Mouse (Mus musculus) CH12.LX (cell line): ENCODE measurements at regions not wholly inside any gene's neighbourhood (a gene's known extent, or its start where the extent isn't known, plus 50 kb on each side); places are given as distances from the start of the nearest gene placed in this dataset.

Experiments used
- DNase-seq: peaks from one replicate; pipeline ENCODE4 v3.0.0-alpha.2; 2013; ENCODE audit errors: extremely low read depth
- H3K27ac ChIP-seq: 2 replicates; pipeline ENCODE4 v1.5.1; 2012; ENCODE audit warnings: low read depth, mild to moderate bottlenecking, control low read depth, moderate library complexity; ENCODE audit not compliant: insufficient read depth
- H3K27me3 ChIP-seq: replicated peaks from 2 replicates; pipeline ENCODE3; 2012; ENCODE audit warnings: inconsistent platforms
- H3K36me3 ChIP-seq, 2 experiments: replicated peaks in 1 of 2; 2 replicates each; pipeline versions ENCODE3 to v1.6.1; 2012; ENCODE audit warnings: inconsistent platforms in 1 of 2, low read length in 1 of 2, mild to moderate bottlenecking in 1 of 2, mixed read lengths in 1 of 2, moderate library complexity in 1 of 2; ENCODE audit not compliant: control insufficient read depth in 1 of 2, insufficient read depth in 1 of 2
- H3K4me1 ChIP-seq, 2 experiments: 2 replicates each; pipeline ENCODE4 v1.6.1; 2012; ENCODE audit warnings: inconsistent platforms in 1 of 2, moderate library complexity in 1 of 2; ENCODE audit not compliant: insufficient read depth in 2 of 2, control insufficient read depth in 1 of 2
- H3K4me2 ChIP-seq: 2 replicates; pipeline ENCODE4 v1.6.1; 2012; ENCODE audit warnings: low read depth, mild to moderate bottlenecking, control low read depth; ENCODE audit not compliant: poor library complexity, insufficient read depth, severe bottlenecking
- H3K4me3 ChIP-seq, 3 experiments: fragments of 150-350 bp in 1 of 3; sonication (generic) in 1 of 3; replicated peaks in 1 of 3; 2 replicates each; pipeline versions ENCODE3 to v1.5.1; 2011 to 2012; ENCODE audit warnings: low read depth in 2 of 3, low read length in 2 of 3, mild to moderate bottlenecking in 2 of 3, moderate library complexity in 2 of 3, control low read depth in 1 of 3, improper control_type of control experiment in 1 of 3, inconsistent platforms in 1 of 3, mixed read lengths in 1 of 3; ENCODE audit not compliant: poor library complexity in 1 of 3
- H3K79me2 ChIP-seq: replicated peaks from 2 replicates; pipeline ENCODE4 v1.6.1; 2012; ENCODE audit warnings: mild to moderate bottlenecking, moderate library complexity; ENCODE audit not compliant: control insufficient read depth, poor library complexity, insufficient read depth, severe bottlenecking; ENCODE audit errors: extremely low read depth
- H3K9ac ChIP-seq: 2 replicates; pipeline ENCODE4 v1.6.1; 2012; ENCODE audit warnings: low read depth, mild to moderate bottlenecking, control low read depth, moderate library complexity; ENCODE audit not compliant: insufficient read depth
- H3K9me3 ChIP-seq: replicated peaks from 2 replicates; pipeline ENCODE3; 2012; ENCODE audit warnings: low read length, inconsistent platforms, mixed read lengths
- CHD1 ChIP-seq: IDR thresholded peaks from 2 replicates; pipeline ENCODE4 v1.6.1; 2012; ENCODE audit warnings: low read depth, low read length, improper control_type of control experiment, inconsistent platforms
- CHD2 ChIP-seq: IDR thresholded peaks from 2 replicates; pipeline ENCODE4 v1.6.1; 2011; ENCODE audit warnings: low read length, improper control_type of control experiment
- CTCF ChIP-seq, 2 experiments: IDR thresholded peaks in 1 of 2; conservative IDR thresholded peaks in 1 of 2; 2 replicates each; pipeline ENCODE4 v1.5.1; 2011 to 2012; ENCODE audit warnings: low read depth in 2 of 2, low read length in 2 of 2, improper control_type of control experiment in 1 of 2, inconsistent platforms in 1 of 2, mild to moderate bottlenecking in 1 of 2, moderate library complexity in 1 of 2
- E2F4 ChIP-seq: IDR thresholded peaks from 2 replicates; pipeline ENCODE4 v1.6.1; 2011; ENCODE audit warnings: low read depth, low read length, improper control_type of control experiment; ENCODE audit not compliant: insufficient replicate concordance
- ELF1 ChIP-seq: IDR thresholded peaks from 2 replicates; pipeline ENCODE4 v1.6.1; 2014; ENCODE audit warnings: low read depth, mild to moderate bottlenecking, inconsistent platforms, low read length, improper control_type of control experiment
- EP300 ChIP-seq: IDR thresholded peaks from 2 replicates; pipeline ENCODE4 v1.6.1; 2011; ENCODE audit warnings: low read length, improper control_type of control experiment
- ETS1 ChIP-seq: conservative IDR thresholded peaks from 2 replicates; pipeline ENCODE4 v1.6.1; 2012; ENCODE audit warnings: low read depth, mild to moderate bottlenecking, inconsistent platforms, low read length, improper control_type of control experiment, moderate library complexity
- GABPA ChIP-seq: IDR thresholded peaks from 2 replicates; pipeline ENCODE4 v1.6.1; 2012; ENCODE audit warnings: low read depth, low read length, improper control_type of control experiment, inconsistent platforms; ENCODE audit not compliant: insufficient replicate concordance
- HCFC1 ChIP-seq: IDR thresholded peaks from 2 replicates; pipeline ENCODE4 v1.6.1; 2012; ENCODE audit warnings: low read depth, mild to moderate bottlenecking, inconsistent platforms, low read length, improper control_type of control experiment
- IRF4 ChIP-seq: IDR thresholded peaks from 2 replicates; pipeline ENCODE4 v1.6.1; 2014; ENCODE audit warnings: low read depth, mild to moderate bottlenecking, inconsistent platforms, low read length, improper control_type of control experiment
- JUND ChIP-seq: conservative IDR thresholded peaks from 2 replicates; pipeline ENCODE4 v1.6.1; 2011; ENCODE audit warnings: low read depth, low read length, improper control_type of control experiment
- KAT2A ChIP-seq: IDR thresholded peaks from 2 replicates; pipeline ENCODE4 v1.6.1; 2012; ENCODE audit warnings: low read length, improper control_type of control experiment, inconsistent platforms; ENCODE audit not compliant: insufficient replicate concordance
- MYC ChIP-seq: IDR thresholded peaks from 2 replicates; pipeline ENCODE4 v1.6.1; 2011; ENCODE audit warnings: low read depth, mild to moderate bottlenecking, improper control_type of control experiment, low read length
- PAX5 ChIP-seq: IDR thresholded peaks from 2 replicates; pipeline ENCODE4 v1.6.1; 2012; ENCODE audit warnings: low read length, inconsistent platforms, mixed read lengths
- POLR2A ChIP-seq: IDR thresholded peaks from 2 replicates; pipeline ENCODE4 v1.6.1; 2011; ENCODE audit warnings: low read depth, mild to moderate bottlenecking, improper control_type of control experiment, low read length
- RAD21 ChIP-seq: IDR thresholded peaks from 2 replicates; pipeline ENCODE4 v1.6.1; 2011; ENCODE audit warnings: low read depth, mild to moderate bottlenecking, low read length, improper control_type of control experiment, moderate library complexity
- RCOR1 ChIP-seq: conservative IDR thresholded peaks from 2 replicates; pipeline ENCODE4 v1.6.1; 2012; ENCODE audit warnings: low read depth, mild to moderate bottlenecking, inconsistent platforms, low read length, improper control_type of control experiment
- SMC3 ChIP-seq: IDR thresholded peaks from 2 replicates; pipeline ENCODE4 v1.6.1; 2011; ENCODE audit warnings: low read depth, low read length, improper control_type of control experiment
- UBTF ChIP-seq: IDR thresholded peaks from 2 replicates; pipeline ENCODE4 v1.6.1; 2012; ENCODE audit warnings: low read depth, mild to moderate bottlenecking, inconsistent platforms, low read length, improper control_type of control experiment, moderate library complexity
- USF1 ChIP-seq: IDR thresholded peaks from 2 replicates; pipeline ENCODE4 v1.6.1; 2014; ENCODE audit warnings: low read depth, mild to moderate bottlenecking, inconsistent platforms, low read length, improper control_type of control experiment
- USF2 ChIP-seq: conservative IDR thresholded peaks from 2 replicates; pipeline ENCODE4 v1.6.1; 2011; ENCODE audit warnings: low read depth, low read length, improper control_type of control experiment
- ZKSCAN1 ChIP-seq: IDR thresholded peaks from 2 replicates; pipeline ENCODE4 v1.6.1; 2012; ENCODE audit warnings: low read depth, inconsistent platforms, low read length, improper control_type of control experiment, borderline replicate concordance
- ZMIZ1 ChIP-seq: IDR thresholded peaks from 2 replicates; pipeline ENCODE4 v1.6.1; 2012; ENCODE audit warnings: low read depth, mild to moderate bottlenecking, inconsistent platforms, low read length, improper control_type of control experiment
- dilution Hi-C: fragments of 300-500 bp; cut with MboI; formaldehyde crosslinking; loops from 2 replicates; pipeline ENCODE4 v1.14.3; 2020; ENCODE audit warnings: low sequenced_read_pairs; ENCODE audit not compliant: extremely low pct_unique_long_range_greater_than_20kb, extremely low pct_ligation_motif_present
- in situ Hi-C: fragments of 300-500 bp; cut with MboI; formaldehyde crosslinking; loops from 3 replicates; pipeline ENCODE4 v1.14.3; 2019; ENCODE audit warnings: low sequenced_read_pairs, low pct_ligation_motif_present, low pct_unique_long_range_greater_than_20kb, mixed read lengths

- no peaks in the 10 kb centered on the region for H3K36me3 ChIP-seq
- no peaks in the 10 kb centered on the region for H3K9me3 ChIP-seq
- H3K27me3 ChIP-seq = no peaks in the 10 kb centered on the region
- no peak overlapping the region for H3K27ac ChIP-seq
- TF ChIP-seq CTCF (conservative IDR thresholded peaks at IDR 0.05 in 1 of 2, IDR thresholded peaks at IDR 0.05 in 1 of 2; ENCODE audit: low read depth in 2 of 2, low read length in 2 of 2) (no peak), ZKSCAN1 (no peak), HCFC1 (no peak), POLR2A (no peak), ETS1 (no peak), MYC (no peak), GABPA (no peak), USF2 (no peak)
- H3K79me2 ChIP-seq = no peaks in the 10 kb centered on the region
- H3K4me2 ChIP-seq = no peak overlapping the region
- no peaks in the 10 kb centered on the region for H3K4me1 ChIP-seq
- DNase-seq = no peak
- in situ Hi-C loops = no loop called here
- no peak overlapping the region for H3K4me3 ChIP-seq
- no peak overlapping the region for H3K9ac ChIP-seq
- dilution Hi-C loops = no loop called here
Observed at GRCm38 (mm10) chr2:84549626-84550025, 73.1 kb upstream of the Tfpi start.

- no peak overlapping the region for H3K9ac ChIP-seq
- H3K79me2 ChIP-seq = no peaks in the 10 kb centered on the region
- TF ChIP-seq USF1 = no peak
- TF ChIP-seq UBTF = no peak
- no peak for TF ChIP-seq JUND
- TF ChIP-seq PAX5 = no peak
- no peak for TF ChIP-seq E2F4
- TF ChIP-seq RAD21 = no peak
- no peak for TF ChIP-seq MYC
- TF ChIP-seq ZKSCAN1 = no peak
- TF ChIP-seq EP300 = no peak
- TF ChIP-seq CHD2 = no peak
- TF ChIP-seq ZMIZ1 = no peak
- no peak for TF ChIP-seq ETS1
- no peak for TF ChIP-seq SMC3
- TF ChIP-seq CHD1 = no peak
- TF ChIP-seq KAT2A = no peak
- no peak for TF ChIP-seq CTCF (conservative IDR thresholded peaks at IDR 0.05 in 1 of 2, IDR thresholded peaks at IDR 0.05 in 1 of 2; ENCODE audit: low read depth in 2 of 2, low read length in 2 of 2)
- no peak for TF ChIP-seq RCOR1
- no peak for TF ChIP-seq POLR2A
- no peak for TF ChIP-seq ELF1
- no peak for TF ChIP-seq IRF4
- H3K27ac ChIP-seq = no peak overlapping the region
- no peaks in the 10 kb centered on the region for H3K4me1 ChIP-seq
- H3K36me3 ChIP-seq = no peaks in the 10 kb centered on the region
- H3K27me3 ChIP-seq = no peaks in the 10 kb centered on the region
- no peak overlapping the region for H3K4me3 ChIP-seq
- no peaks in the 10 kb centered on the region for H3K9me3 ChIP-seq
- dilution Hi-C loops (no loop called here), in situ Hi-C loops (no loop called here)
- DNase-seq = no peak
- no peak overlapping the region for H3K4me2 ChIP-seq
Observed at GRCm38 (mm10) chr2:84548625-84549024, 72.0 kb upstream of the Tfpi start.
